Mouse (Mus musculus) heart, embryonic 14.5 days (tissue): ENCODE results near the gene Paqr7. TPM values are rescaled to one million over a fixed set of nuclear protein-coding genes. Genes with fewer than 3 reads are reported as not detected.

ENCODE experiments used
- microRNA-seq: library from miRNA; unstranded; fragments of <30 nt; microRNA quantifications from one replicate; pipeline ENCODE4, GENCODE M21; 2016
- polyA plus RNA-seq: library from polyadenylated mRNA; unstranded; fragments of >200 nt; fragmentation: Nextera tagmentation; extraction: Ambion mirVana; gene quantifications from 2 replicates; pipeline ENCODE4 v1.2.1, GENCODE M21; 2014

Gene Paqr7
- polyA plus RNA-seq, 1 experiment from 2014 or later = 4.6 TPM

Small RNAs within 50 kb of the gene (microRNA-seq; reads per million reads assigned to microRNA genes)
- gene Gm23634 = not detected

Other genes starting within 250 kb of the Paqr7 start
- gene Gm30191, start 249.8 kb upstream of the Paqr7 start, polyA plus RNA-seq = not detected in 2 replicates
- gene Grrp1, start 242.6 kb upstream of the Paqr7 start, polyA plus RNA-seq = 4.4 and 6.2 TPM in 2 replicates
- gene Pdik1l, start 208.8 kb upstream of the Paqr7 start, polyA plus RNA-seq = 13.5 and 15.3 TPM in 2 replicates
- gene Trim63, start 181.6 kb upstream of the Paqr7 start, polyA plus RNA-seq = 39.4 and 43.2 TPM in 2 replicates
- 0.08 and 0.11 TPM in 2 replicates for gene Slc30a2, start 153.5 kb upstream of the Paqr7 start, polyA plus RNA-seq
- gene Extl1, start 112.8 kb upstream of the Paqr7 start, polyA plus RNA-seq = 2.8 and 2.9 TPM in 2 replicates
- gene Pafah2, start 100.4 kb upstream of the Paqr7 start, polyA plus RNA-seq = 11.1 and 12.8 TPM in 2 replicates
- gene Stmn1, start 28.4 kb upstream of the Paqr7 start, polyA plus RNA-seq = 933 and 977 TPM in 2 replicates
- 2.3 and 3.2 TPM in 2 replicates for gene Aunip, start 14.3 kb downstream of the Paqr7 start, polyA plus RNA-seq
- 170 and 175 TPM in 2 replicates for gene Mtfr1l, start 38.7 kb downstream of the Paqr7 start, polyA plus RNA-seq
- gene Selenon, start 55.5 kb downstream of the Paqr7 start, polyA plus RNA-seq = 41.5 and 43.6 TPM in 2 replicates
- gene Man1c1, start 207.6 kb downstream of the Paqr7 start, polyA plus RNA-seq = 7.8 TPM in 2 replicates